Mouse (Mus musculus) urinary bladder, postnatal 14 days (tissue): Measurements from ENCODE around the gene Gramd4.
A peak's percentile ranks its signal among the peaks of the same experiment; 100 is the strongest.

ENCODE experiments used
- DNase-seq: peaks from one replicate; pipeline ENCODE4 v3.0.0; 2021; ENCODE audit warnings: low spot score

Gramd4 gene

DNA sequence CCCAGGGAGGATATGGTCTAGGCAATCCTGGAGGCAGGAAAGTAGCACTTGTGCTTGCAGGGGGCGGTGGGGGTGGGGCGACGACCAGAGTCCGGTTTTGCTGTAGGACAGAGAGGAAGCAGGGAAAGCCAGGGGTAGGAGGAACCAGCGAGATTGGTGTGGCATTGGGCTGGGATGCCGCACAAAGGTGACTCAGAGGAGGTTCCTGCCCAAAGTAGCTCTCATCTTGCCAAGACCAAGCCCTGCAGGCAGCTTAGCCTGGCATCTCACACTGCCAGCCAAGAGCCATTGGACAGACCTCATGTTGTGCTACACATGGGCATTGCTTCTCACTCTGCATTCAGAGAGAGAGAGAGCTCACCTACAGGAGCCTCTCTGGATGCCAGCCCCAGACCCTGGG is at the start of gene Gramd4:
Gene Gramd4 (plus strand): TSS at position 283 of the 400 bp plus-strand sequence.
- no peak for DNase-seq

DNA sequence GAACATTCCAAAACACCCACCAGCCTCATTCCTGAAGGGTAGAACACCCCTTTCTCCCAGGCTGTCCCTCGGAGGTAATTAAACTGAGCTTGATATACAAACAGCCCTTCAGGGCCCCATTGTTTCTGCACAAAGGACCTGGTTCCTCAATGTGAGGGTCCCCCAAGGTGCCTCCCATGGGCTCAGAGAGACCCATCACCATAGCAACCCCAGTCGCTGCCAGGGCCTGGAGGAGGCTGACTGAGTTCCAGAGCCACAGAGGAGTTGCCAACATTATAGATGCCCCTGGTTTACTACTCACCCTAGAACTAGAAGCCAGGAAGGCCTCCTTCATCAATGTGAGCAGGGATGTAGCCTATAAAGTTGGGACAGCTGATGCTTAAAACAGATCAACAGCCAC is 44.4 kb upstream of the Gramd4 start:
- no peak for DNase-seq

DNA sequence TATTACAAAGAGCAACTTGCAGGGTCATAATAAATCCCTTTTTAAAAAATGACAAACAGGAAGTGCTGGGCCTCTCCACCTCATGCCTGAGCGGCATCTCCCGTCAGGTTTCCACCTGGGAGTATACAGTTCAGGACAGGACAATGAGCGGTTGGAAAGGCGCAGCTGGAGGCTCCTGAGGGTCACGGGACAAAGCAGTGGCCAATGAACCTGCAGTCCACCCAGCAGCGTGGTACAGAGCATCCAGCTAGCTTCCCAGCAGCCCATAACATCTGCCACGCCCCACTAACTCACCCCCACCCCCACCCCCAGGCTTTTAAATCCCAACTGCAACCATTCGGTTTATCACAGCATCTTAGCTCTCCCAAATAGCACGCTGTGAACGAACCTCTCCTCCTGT is 43.8 kb upstream of the Gramd4 start:
- no peak for DNase-seq

DNA sequence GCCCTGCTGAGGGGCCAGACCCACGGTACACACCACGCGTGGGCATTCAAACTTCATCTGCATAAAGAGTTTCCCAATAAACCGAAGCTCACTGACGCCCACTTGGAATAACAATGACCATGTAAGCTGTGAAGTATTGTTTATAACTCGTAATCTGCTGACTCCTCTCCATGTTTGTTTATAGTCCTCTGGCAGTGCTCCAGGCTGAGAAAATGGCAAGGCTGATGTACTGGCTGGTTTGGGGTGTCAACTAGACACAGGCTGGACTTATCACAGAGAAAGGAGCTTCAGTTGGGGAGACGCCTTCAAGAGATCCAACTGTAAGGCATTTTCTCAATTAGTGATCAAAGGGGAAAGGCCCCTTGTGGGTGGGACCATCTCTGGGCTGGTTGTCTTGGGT is 42.5 kb upstream of the Gramd4 start:
- DNase-seq: no peak

DNA sequence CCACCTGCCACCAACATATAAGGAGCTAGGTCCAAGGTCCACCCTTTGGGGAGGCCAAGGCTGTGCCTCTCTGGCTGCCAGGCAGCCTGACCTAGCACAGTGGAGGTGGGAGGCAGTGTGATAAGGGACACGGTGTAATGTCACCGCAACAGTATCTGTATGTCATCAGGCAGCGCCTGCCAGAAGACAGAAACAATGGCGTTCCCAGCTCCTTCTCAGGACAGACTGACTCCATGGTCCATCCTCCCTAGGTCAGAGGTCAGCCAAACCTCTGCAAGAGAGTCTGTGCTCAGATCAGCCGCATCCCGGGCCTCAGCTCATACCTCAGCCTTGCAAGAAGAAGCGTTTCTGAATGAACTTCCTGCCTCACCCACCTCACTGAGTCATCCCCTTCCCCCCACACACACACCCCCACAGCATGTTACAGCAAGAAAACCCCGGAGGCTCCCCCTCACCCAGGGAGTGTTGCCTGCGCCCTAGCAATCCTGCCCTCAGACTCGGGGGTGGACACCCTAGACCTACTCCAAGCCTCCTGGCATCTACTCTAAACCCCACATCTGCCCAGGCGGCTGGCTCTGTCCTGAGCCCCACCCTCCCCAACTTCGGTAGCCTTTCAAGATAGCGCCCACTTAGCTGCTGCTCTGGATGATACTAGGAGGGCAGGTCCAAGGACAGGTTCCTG is 41.5 kb upstream of the Gramd4 start:
- peak; percentile 18 for DNase-seq

DNA sequence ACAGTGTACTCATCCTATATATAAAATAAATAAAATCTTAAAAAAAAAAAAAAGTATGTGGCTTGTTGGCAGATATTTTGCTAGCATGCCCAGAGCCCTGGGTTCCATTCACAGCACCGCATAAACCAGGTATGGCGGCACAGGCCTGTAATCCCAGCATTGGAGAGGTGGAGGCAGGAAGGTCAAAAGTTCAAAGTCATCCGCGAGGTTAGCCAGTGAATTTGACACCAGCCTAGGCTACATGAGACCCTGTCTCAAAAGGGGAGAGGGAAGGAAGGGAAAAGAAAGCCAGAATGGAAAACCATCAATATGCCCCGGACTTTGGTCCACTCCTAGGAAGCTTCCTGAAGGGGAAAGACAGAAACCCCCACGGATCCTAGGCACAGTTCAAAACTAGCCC is 40.2 kb upstream of the Gramd4 start:
- DNase-seq: no peak

DNA sequence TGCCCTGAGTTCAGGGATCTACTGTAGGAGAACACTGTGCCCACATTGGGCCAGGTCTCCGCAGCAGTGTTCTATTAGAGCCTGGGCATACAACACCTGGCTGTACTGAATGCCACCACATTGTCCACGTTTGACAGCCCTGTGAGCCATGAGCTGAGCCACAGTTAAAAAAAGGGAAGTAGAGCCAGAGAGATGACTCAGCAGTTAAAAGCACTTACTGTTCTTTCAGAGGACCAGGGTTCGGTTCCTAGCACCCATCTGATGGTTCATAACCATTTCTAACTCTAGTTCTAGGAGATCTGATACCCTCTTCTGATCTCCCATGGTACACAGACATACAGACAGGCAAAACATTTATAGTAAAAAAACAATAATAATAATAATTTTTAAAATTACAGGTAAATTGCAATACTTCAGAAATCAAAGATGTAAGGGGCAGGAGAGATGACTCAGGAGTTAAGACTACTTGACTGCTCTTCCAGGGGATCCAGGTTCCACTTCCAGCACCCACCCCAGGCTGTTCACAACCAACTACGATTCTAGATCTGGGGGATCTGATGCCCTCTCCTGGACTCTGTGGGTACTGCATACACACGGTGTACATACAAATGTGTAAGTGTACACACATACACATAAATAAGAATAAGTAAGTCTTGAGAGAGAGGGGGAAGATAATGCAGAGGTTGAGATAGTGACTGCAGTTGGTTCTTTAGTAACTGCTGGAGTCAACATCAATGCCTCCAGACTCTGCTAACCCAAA is 38.6 kb upstream of the Gramd4 start:
- DNase-seq: no peak

DNA sequence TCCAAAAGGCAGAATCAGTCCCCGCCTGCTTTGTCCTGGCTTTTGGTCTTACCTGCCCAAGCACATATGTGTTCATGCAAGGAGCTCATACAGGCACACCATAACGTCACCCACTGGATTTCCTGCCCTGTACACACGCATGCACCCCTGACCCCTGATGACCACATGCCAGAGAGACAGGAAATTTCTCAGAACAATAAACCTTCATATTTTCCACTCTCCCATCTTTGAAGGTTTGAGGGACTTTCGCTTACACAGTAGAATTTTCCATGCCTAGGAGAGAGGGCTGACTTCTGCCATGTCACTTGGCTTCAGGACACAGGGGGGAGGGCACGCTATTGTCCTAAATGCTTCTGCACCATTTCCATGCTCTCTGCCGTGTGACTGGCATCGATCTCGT is 37.5 kb upstream of the Gramd4 start:
- no peak for DNase-seq

DNA sequence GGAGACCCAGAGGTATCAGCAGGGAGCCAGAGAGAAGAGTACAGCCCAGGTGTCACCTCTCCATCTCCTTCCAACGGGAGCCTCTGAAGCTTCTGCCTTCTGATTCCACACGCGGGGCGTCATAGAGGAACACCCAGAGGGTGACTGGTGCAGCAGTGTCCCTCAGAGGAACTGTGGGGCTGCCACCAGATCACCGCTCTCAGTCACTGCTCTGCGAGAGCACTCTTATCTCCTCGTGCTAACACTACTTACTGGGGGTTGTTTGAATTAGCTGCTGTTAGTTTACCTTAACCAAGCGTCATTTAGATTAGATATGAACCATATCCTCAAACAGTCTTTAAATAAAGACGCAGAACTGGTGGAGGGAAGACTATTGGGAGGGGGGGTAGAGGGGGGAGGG is 36.2 kb upstream of the Gramd4 start:
- no peak for DNase-seq

DNA sequence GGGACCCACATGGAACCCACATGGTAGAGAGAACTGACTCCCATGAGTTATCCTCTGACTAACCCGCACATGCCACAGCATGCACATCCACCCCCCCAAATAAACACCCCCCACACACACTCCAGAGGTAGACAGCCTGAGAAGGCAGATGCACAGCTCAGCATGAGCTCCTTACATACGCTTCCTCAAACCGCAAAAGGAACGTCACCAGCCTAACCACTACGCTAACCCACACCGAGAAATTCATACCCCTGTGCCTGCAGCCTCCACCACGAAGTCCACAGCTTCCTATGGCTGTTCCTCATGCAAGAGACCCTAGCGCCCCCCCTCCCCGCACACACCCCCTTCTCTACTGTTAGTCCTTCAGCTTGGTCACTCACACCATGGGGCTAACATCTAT is 35.5 kb upstream of the Gramd4 start:
- no peak for DNase-seq

DNA sequence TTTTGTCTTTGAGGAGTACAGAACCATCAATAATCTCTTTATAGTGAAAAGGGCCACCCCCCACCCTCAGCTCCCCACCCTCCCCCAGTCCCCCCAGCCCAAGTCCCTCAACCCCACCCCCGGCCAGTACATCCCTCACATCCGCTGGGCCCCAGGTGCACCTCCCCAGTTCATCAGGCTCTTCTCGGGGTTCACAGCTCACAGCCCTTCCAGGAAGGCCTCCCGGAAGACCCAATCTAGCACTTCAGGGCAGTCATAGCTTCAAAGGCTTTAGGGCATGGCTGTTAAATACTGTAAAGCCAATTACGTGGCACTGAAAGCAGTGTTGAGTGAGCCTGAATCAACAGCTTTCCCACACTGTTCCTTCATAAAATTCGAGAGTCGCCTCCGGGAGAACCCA is 29.6 kb upstream of the Gramd4 start:
- no peak for DNase-seq

DNA sequence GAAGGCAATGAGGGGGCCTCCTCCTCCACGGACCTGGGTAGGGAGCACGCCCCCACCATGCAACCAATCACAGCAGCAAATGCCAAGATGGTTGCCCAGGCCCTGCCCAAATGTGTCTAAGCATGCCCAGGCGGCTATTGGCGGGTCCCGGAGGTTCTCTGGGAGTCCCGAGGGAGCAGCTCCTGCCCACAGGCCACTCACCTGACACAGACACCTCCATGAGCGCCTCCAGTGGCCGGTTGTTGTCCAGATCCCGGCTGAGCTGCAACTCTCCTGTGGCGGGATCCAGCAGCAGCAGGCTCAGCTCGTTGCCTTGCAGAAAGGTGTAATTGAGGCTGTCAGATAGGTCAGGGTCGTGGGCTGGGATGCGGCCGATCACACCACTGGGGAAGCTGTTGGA is 27.5 kb upstream of the Gramd4 start:
- DNase-seq: no peak

DNA sequence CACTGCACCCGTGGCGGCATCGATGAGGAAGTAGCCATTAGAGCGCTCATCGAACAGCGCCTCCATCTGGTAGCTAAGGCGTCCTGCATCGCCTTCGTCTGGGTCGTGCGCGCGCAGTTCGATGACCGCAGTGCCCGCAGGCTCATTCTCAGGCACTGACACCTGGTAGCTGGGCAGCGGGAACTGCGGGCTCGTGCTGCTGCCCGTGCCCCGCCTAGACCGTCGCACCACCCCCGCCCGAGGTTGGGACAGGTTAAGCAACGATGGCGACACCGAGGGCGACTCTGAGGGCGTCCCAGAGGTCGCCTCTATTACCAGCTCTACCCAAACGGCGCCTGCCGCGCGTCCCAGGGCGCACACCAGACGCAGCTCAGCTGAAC is 24.7 kb upstream of the Gramd4 start:
- no peak for DNase-seq

DNA sequence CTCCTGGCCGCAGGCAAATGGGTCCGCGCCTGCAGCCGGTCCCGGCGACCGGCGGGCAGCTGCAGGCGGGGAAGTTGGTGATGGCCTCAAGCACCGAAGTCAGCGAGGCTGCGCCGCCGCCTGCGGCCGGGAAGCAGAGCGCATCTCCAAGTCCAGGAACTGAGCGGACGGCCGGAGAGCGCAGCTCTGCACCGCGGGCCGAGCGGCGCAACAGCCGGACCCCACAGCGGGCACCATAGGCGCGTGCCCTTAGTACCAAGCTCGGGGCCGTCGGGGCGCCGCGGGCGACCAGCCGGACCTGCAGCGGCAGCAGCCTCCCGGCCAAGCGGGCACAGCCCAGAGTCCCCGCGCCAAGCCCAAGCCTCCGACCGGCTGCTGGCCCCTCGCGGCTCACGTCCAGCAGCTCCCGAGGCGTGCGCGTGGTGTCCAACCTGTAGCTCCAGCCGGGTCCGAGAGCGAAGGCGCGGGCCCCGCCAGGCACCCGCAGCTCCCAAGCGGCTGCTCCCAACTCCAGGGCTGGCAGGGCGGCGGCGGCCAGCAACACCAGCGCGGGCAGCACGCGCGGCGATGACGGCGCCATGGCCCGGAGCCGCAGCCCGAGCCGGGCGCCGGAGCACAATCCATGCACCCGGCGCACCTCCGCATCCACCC is 24.2 kb upstream of the Gramd4 start, which contains the start of gene Celsr1:
Gene Celsr1 (minus strand): TSS at position 587 of the 651 bp plus-strand sequence.
- no peak for DNase-seq

DNA sequence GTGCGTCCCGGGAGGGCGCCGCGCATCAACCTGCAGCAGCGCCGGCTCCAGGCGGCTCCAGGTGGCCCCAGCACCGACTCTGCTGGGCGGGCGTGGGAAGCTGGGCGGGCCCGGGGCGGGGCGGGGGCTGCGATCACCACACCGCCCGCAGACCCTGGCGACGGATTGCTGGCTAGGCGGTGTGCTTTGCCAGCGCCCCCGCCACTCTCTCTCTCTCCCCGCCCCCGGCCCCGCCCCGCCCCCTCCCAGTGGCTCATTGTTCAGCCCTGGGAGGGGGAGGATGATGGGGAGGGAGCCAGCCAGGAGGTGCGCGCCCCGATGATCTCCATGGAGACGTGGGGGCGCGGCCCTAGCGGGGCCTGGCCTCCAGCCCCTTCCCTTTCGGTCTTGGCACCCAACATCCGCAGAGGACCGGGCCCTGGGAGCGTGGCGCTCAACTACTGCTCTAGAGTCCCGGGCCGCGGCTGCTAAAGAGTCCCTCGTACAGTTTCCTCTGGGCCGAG is 23.4 kb upstream of the Gramd4 start:
- DNase-seq: peak; percentile 36

DNA sequence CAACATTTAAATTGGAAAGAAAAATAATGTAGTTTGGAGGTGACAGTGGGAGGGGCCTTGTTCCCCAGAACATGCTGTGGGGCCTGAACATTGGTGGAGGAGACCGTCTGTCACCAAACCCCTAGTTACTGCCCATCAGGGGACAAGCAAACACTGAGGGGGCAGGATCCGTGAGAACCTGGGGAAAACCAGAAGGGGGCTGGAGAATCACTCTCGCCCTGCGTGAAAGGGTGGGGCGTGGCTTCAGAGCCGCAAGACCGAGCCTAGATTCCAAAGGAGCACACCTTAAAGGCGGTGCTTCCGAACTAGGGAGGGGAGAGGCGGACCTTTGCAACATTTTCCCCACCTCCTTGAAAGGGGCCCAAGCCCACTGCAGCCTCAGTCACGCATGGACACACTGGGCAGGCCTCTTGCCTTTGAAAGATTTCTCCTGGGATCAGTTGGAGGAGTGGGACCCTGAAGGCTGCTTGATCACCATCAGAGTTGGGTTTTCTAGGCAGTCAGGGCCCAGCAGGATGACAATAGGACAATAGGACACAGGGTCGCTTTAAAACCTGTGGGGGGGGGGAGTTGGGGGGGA is 22.6 kb upstream of the Gramd4 start:
- no peak for DNase-seq

DNA sequence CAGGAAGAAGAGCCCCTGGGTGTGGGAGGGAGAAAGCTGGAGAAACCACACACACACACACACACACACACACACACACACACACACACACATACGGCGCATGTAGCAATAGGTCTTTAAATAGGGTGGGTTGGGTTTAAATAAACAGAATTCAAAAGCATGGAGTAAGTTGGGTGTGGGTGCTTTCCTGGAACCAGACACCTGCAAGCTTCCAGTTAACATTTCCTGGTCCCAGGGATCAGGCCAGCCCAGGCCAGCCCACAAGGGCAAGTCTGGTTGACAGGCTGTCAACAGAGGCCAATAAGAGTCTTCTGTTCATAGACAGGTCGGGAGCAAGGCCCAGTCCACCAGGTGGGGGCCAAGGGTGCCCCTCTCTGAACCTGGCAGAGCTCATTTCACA is 21.6 kb upstream of the Gramd4 start:
- DNase-seq: no peak

DNA sequence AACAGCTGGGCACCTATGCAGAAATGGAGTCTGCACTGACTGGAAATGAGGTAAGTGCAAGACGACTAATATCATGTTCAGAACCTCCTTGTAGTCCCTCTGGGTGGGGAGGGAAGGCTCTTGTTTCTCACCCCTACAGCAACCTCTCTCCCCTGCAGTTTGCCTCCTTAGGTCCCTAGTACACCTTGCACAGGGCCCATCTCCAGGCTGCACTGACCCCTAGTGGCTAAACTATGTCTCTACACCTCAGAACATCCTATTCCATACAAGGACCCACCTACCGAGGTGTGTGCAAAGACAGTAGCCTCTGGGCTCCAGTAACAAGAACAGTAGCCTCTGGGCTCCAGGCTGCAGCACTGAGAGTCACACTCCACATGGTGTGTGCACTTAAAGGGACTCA is 18.7 kb upstream of the Gramd4 start:
- DNase-seq: peak; percentile 68

DNA sequence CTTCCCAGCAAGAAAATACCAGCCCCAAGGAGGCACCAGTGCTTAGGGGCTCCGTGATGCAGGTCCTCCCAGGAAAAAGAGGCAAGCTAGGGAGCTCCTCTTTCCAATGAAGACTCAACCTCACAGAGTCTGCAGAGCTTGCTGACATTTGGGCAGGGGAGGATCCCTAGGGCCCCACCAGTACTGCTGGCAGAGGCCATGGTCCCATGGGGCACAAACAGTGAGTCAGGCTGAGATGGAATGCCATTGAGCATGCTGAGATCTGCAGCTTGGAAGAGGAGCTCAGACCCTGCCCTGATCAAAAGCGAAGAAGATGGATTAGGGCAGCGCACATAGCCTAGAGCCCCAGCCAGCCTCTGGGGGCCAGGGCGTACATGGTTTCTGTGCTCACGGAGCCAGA is 16.1 kb upstream of the Gramd4 start:
- DNase-seq: no peak

DNA sequence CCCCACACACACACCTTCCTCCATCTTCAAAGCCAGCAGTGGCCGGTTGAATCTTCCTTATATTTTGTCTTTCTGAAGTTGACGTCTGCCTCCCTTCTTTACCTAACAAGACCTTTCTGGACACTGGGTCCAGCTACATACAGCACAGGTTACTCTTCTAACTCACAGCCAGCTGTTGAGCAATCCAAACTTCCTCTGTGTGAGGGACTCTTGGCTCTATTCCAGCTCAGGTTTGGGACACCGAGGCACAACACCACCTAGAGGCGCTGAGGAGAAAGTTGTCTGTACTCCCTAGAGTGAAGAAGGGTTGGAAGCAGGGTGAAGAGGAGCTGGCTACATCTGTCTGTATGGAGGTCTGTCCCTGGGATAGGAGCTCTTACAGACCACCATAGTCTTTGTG is 15.1 kb upstream of the Gramd4 start:
- no peak for DNase-seq

DNA sequence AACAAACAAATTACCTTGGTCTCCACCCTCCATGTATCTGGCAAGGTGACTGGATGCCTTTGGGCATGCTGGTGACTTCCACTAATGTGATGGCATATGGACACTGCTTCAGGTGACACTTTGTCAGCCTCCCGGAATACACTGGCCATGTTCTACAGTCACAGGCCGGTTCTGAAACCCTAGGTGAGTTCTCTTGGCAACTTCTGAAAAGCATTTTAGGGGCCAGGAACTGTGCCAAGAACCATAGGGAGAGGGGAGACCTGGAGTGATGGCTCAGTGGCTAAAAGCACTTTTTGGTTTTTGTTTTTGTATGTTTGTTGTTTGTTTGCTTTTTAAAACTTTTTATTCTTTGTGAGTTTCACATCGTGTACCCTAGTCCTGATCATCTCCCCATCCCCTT is 8.0 kb upstream of the Gramd4 start:
- DNase-seq: no peak

DNA sequence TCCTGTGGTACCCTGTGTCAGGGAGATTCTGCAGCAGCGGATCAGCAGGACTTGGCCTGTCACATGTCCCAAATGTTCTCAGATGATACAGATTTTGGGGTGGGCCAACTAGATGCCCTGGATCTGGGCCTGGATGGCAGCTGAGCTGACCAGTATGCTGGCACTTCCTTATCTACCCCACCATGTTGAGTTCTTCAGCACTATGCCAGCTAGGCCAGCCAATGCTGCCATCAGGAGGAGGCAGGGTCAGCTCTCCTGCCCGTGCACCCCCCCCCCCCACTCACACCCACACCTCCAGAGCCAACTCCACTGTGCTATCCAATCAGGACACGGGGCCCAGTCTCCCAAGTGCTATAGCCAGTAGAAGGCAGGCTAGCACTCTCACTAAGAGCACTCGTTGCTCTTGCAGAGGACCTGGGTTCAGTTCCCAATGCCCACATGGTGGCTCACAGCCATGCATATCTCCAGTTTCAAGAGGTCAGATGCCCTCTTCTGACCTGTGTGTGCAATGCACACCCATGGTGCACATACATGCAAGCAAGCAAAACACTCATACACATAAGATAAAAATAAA is 7.2 kb upstream of the Gramd4 start:
- DNase-seq: no peak
